Mouse (Mus musculus) regulatory T cell (primary cell): ENCODE results near the gene Slc28a2.
"Not testable (repeated sequence)": the region's sequence is repeated elsewhere in the genome, so short reads cannot be mapped to it uniquely, and the experiment has no call there.

Source experiments
- in situ Hi-C: fragments of 300-600 bp; cut with MboI, MseI; formaldehyde crosslinking; loops from one replicate; pipeline ENCODE4 v1.15.1; 2025; ENCODE audit warnings: high pct_unique_total_duplicates

Gene Slc28a2

DNA sequence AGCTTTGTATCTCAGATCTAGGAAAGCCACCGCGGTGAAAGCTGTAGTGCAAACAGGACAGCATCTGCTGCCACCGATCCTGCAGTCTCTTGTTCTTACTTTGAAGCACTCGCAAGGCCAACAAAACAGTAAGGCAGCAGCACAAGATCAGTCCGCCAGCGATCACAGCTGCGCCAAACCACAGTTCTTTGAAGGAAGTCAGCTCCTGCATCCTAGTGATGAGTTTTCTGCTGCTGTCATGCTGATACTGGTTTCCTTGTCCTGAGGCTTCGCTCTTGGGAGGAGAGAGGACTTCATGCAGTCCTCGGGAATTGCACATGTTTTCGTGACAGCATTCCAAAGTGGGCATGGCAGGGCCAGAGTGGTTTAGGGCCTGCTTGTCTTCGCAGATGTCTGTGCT is 40.6 kb downstream of the Slc28a2 start:
- in situ Hi-C loops, result no loop called here

DNA sequence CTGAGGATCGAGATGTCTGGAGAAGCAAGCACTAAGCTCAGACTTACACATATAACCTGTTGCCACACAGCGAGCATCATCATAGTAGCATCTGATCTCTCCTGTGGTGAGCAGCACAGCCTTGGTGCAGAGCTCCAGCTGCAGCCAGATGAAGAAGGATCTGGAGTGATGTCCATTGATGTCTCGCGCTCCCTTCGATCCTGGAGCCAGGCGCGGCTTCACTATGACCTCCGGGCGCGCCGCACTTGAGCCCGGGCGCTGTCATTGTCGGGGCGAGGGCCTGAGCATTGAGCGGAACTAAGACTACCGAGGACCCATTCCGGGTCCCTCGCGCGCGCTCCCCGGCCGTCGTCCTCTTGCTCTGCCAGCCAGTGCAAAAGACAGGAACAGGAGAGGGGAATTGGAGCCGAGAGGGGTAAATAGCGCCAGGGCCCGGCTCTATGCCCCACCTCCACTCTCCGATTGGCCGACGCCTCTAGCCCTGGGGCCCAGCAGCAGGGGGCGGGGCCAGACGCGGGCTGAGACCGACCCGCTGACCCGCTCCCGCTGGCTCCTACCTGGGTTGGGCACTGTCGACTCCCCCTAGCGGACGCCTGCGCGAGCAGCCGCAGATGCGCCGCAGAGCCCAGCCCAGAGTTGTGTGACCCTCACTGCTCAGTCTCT is 41.2 kb downstream of the Slc28a2 start:
- in situ Hi-C loops, result no loop called here

DNA sequence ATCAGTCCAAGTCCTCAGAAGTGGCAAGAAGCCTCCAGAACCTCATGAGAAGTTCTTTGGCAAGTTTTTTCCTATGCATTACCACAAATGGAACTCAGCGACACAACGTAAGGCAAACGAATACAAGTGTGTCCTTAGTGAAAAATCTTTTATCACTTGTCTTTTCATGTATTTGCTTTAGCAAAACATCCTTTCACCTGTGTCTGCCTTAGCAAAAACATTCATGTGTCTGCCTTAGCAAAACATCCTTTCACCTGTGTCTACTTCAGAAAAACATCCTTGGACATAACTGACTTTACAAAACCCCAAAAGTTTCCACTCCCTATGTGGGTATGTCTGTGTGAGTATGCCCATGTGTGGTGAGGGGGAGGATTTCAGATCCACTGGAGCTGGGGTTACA is 42.9 kb downstream of the Slc28a2 start:
- in situ Hi-C loops, result no loop called here

DNA sequence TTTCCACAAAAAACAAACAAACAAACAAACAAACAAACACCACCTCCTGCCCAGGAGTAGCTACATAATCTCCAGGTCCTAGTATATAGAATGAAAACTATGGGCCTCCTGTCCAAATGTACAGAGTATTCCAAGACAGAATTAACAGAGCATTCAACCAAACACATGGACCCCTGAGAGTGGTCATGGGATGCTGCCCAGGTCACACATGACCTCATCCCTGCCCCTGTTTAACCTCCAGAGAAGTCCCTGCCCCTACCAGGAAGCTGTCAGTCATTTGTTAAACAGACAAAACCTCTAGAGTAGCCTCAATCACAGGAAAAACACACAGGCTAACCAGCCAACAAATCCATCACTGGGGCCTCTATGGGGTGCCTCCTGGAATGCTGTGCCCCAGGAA is 50.3 kb downstream of the Slc28a2 start:
- in situ Hi-C loops, result loop anchor here (5.0 kb wide), 1 partner anchor 74 kb away; no protein-coding TSS in a partner anchor

DNA sequence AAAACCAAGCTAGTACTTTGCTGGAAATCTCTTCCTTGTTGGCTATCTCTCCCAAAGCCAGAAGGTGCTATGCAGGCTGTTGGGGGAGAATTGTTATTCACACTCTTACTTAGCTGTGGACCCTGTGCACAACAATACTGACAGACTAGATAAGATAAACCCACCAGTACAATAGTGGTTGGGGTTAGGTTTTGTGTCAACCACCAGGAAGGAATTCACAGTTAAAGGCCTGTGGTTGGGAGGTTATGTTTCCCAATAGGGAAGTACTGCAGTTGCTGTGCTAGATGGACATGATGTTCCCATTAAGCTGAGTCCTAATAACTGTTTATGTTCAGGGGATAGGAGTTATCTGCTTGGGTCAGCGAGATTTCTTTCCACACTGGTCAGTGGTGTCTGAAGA is 57.5 kb downstream of the Slc28a2 start:
- in situ Hi-C loops, result not testable (repeated sequence)

DNA sequence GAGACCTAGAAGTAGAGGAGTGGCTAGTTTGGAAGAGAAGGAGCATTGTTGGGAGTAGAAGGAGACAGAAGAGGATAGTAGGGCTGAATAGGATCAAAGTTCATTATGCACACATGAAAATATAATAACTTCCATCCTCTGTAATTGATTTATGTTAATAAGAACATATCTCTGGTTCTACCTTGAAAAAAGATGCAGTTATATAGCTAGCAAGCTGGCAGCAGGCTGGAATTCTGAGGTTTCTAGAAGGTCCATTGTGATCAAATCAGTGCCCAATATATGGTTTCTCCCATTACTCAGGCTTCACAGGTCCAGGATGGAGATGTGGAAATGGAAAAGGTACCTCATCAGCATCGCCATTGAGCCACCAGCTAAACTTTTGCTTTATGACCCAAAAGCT is 58.4 kb downstream of the Slc28a2 start, which contains the start of gene Gm14085:
Gm14085 (plus strand) TSS at position 301 of the 400 bp plus-strand sequence.
- in situ Hi-C loops, result no loop called here

DNA sequence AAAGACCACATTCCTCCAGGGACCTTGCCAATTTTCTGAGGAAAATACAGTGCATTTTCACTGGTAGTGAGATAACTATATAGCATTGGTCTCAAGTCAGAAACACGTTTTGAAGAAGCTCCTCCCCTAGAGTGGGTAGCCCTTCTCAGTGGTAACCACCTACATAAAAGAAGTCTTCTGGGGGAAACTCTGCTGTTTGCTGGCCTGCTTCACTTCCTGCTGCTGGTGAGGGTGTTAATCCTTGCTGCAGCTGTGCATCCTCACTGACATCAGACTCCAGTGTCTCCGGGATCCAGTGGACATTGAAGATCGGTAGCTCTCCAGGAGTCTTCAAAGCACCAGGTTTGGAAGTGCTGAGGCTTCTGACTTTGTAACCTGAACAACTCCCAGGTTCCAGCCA is 59.4 kb downstream of the Slc28a2 start:
- in situ Hi-C loops, result not testable (repeated sequence)

DNA sequence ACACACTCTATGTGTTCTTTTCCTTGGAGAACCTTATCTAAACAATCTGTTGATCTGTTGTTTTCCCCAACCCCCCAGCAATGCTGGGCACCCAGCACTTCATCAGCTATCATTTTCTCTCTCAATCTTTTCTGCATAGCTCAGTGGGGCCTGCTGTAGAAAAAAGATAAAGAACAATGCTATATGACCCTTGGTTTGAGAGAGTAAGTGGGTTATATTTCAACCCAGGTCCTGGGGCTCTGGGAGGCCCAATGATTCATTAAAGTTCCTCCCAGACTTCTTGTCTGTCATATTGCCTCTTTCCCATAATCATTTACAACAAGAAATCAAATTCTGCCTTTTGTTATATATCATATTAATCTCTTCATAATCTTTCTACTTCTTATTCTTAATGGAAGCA is 59.8 kb downstream of the Slc28a2 start:
- in situ Hi-C loops, result not testable (repeated sequence)

DNA sequence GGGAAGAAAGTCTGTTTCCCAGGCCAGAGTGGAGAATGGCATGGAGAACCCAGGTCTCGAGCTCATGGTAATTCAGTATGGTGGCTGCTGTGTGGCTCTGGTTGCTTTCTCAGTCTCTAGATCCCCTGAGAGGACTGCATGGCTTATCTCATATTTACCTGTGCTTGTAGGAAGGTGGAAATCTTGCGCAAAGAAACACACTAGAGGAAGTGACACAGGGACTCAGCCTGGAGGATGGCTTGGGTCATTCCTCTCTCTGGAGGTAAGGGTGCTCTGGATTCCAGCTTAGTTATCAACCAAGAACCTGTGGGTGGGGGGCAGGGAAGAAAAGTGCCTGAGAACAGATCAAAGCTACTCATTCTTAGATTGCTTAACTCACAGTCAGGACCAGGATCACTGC is 60.4 kb downstream of the Slc28a2 start:
- in situ Hi-C loops, result no loop called here
